Mouse (Mus musculus) heart, embryonic 16.5 days (tissue): ENCODE data around the gene Cgrrf1. TPM values are rescaled to one million over a fixed set of nuclear protein-coding genes. Genes with fewer than 3 reads are reported as not detected.
"Not testable (repeated sequence)": the region's sequence is repeated elsewhere in the genome, so short reads cannot be mapped to it uniquely, and the experiment has no call there.

Source experiments
- ATAC-seq: fragments of 200-750 bp; cut with Nextera tagmentation; replicated peaks from 2 replicates; pipeline ENCODE4 v1.8.0; 2017; ENCODE audit warnings: moderate number of reproducible peaks; ENCODE audit not compliant: insufficient read depth, low FRiP score; ENCODE audit errors: extremely low read depth
- H3K27ac ChIP-seq: fragments of 300-500 bp; sonication (generic); 2 replicates; pipeline ENCODE4 v1.5.1; 2014; ENCODE audit warnings: mild to moderate bottlenecking, low read length, control low read depth, moderate library complexity
- H3K27me3 ChIP-seq: fragments of 300-500 bp; sonication (generic); 2 replicates; pipeline ENCODE4 v1.6.1; 2014; ENCODE audit warnings: low read length, mixed read lengths; ENCODE audit not compliant: control insufficient read depth, insufficient read depth
- H3K36me3 ChIP-seq: fragments of 300-500 bp; sonication (generic); 2 replicates; pipeline ENCODE4 v1.6.1; 2014; ENCODE audit not compliant: control insufficient read depth, insufficient read depth
- H3K4me1 ChIP-seq: fragments of 300-500 bp; sonication (generic); 2 replicates; pipeline ENCODE4 v1.6.1; 2014; ENCODE audit warnings: low read length, mixed read lengths; ENCODE audit not compliant: control insufficient read depth, insufficient read depth
- H3K4me2 ChIP-seq: fragments of 300-500 bp; sonication (generic); 2 replicates; pipeline ENCODE4 v1.6.1; 2014; ENCODE audit warnings: low read depth, mild to moderate bottlenecking, control low read depth, low read length
- H3K4me3 ChIP-seq: fragments of 300-500 bp; sonication (generic); 2 replicates; pipeline ENCODE4 v1.5.1; 2014; ENCODE audit warnings: mild to moderate bottlenecking, control low read depth, low read length
- H3K9ac ChIP-seq: fragments of 300-500 bp; sonication (generic); 2 replicates; pipeline ENCODE4 v1.6.1; 2014; ENCODE audit warnings: low read length, control low read depth
- H3K9me3 ChIP-seq: fragments of 300-500 bp; sonication (generic); replicated peaks from 2 replicates; pipeline ENCODE4 v1.6.1; 2016; ENCODE audit warnings: low read length; ENCODE audit not compliant: control insufficient read depth
- WGBS: fragments of 180-500 bp; shearing (Covaris S2); extraction: QIAGEN DNeasy Blood & Tissue Kit; methylation state at CpG from one replicate; pipeline ENCODE4 v1.1.7; 2014; 5-methylcytosine and 5-hydroxymethylcytosine counted together
- polyA plus RNA-seq: library from polyadenylated mRNA; unstranded; fragments of >200 nt; fragmentation: Nextera tagmentation; extraction: Ambion mirVana; gene quantifications from 2 replicates; pipeline ENCODE4 v1.2.1, GENCODE M21; 2015

The Cgrrf1 gene
- polyA plus RNA-seq, 1 experiment from 2014 or later = 28.4 TPM

- H3K9ac ChIP-seq, H3K4me3 ChIP-seq, H3K9me3 ChIP-seq, ATAC-seq, H3K27me3 ChIP-seq, H3K4me2 ChIP-seq, H3K27ac ChIP-seq: not testable (repeated sequence)
- 95% methylated on average over 5 of the region's 6 CpGs for WGBS
- H3K4me1 ChIP-seq = peaks cover 17% of the 10 kb centered on the region
- H3K36me3 ChIP-seq = peaks cover 10% of the 10 kb centered on the region
Measured at GRCm38 (mm10) chr14:46819961-46820360, 12.0 kb upstream of the Cgrrf1 start.

- H3K4me1 ChIP-seq = peaks cover 14% of the 10 kb centered on the region
- peak overlapping the region; percentile 93 for H3K27ac ChIP-seq
- peak overlapping the region; percentile 85 for H3K4me3 ChIP-seq
- H3K9ac ChIP-seq = peak overlapping the region; percentile 92
- H3K36me3 ChIP-seq = peaks cover 4% of the 10 kb centered on the region
- peak overlapping the region; percentile 93 for H3K4me2 ChIP-seq
- WGBS = under 1% methylated on average over 11 of the region's 11 CpGs
- ATAC-seq = no peak
- H3K27me3 ChIP-seq = no peaks in the 10 kb centered on the region
- no peaks in the 10 kb centered on the region for H3K9me3 ChIP-seq
Measured at GRCm38 (mm10) chr14:46821271-46821872, 10.6 kb upstream of the Cgrrf1 start.

- peak within 1 kb of the TSS; percentile 93 for H3K27ac ChIP-seq
- ATAC-seq = peak; percentile 95
- H3K4me3 ChIP-seq = peak within 1 kb of the TSS; percentile 85
- H3K36me3 ChIP-seq = peaks cover 1% of the 10 kb centered on the region
- H3K27me3 ChIP-seq = no peaks in the 10 kb centered on the region
- H3K4me1 ChIP-seq = peaks cover 14% of the 10 kb centered on the region
- H3K9me3 ChIP-seq = no peaks in the 10 kb centered on the region
- H3K4me2 ChIP-seq = peak within 1 kb of the TSS; percentile 93
- H3K9ac ChIP-seq = peak within 1 kb of the TSS; percentile 92
- WGBS = under 1% methylated on average over 65 of the region's 65 CpGs
Measured at GRCm38 (mm10) chr14:46821873-46822716, 9.8 kb upstream of the Cgrrf1 start, which contains the start of gene Gmfb. Gene Gmfb (minus strand): TSS chr14:46822242.

GRCm38 (mm10) chr14:46823996-46824395 is 7.9 kb upstream of the Cgrrf1 start:
- ATAC-seq = no peak
- H3K9me3 ChIP-seq = no peaks in the 10 kb centered on the region
- H3K36me3 ChIP-seq = no peaks in the 10 kb centered on the region
- no peak overlapping the region for H3K9ac ChIP-seq
- no peaks in the 10 kb centered on the region for H3K27me3 ChIP-seq
- H3K4me1 ChIP-seq = peaks cover 14% of the 10 kb centered on the region
- 63% methylated on average over 2 of the region's 2 CpGs for WGBS
- H3K4me3 ChIP-seq = no peak overlapping the region
- H3K27ac ChIP-seq = no peak overlapping the region
- no peak overlapping the region for H3K4me2 ChIP-seq

GRCm38 (mm10) chr14:46827430-46827829 is 4.5 kb upstream of the Cgrrf1 start:
- Histone ChIP-seq H3K27me3 (no peaks in the 10 kb centered on the region), H3K9ac (no peak overlapping the region), H3K4me3 (no peak overlapping the region), H3K4me1 (peaks cover 5% of the 10 kb centered on the region), H3K27ac (no peak overlapping the region), H3K4me2 (no peak overlapping the region), H3K9me3 (no peaks in the 10 kb centered on the region), H3K36me3 (no peaks in the 10 kb centered on the region)
- 55% methylated on average over 1 of the region's 1 CpGs for WGBS
- ATAC-seq = no peak

- Histone ChIP-seq H3K9me3 (no peaks in the 10 kb centered on the region), H3K36me3 (no peaks in the 10 kb centered on the region), H3K4me1 (peaks cover 12% of the 10 kb centered on the region), H3K27me3 (no peaks in the 10 kb centered on the region), H3K4me2 (peak overlapping the region; percentile 80), H3K4me3 (peak overlapping the region; percentile 92), H3K9ac (peak overlapping the region; percentile 92), H3K27ac (peak overlapping the region; percentile 84)
- WGBS = 4% methylated on average over 4 of the region's 4 CpGs
- no peak for ATAC-seq
Measured at GRCm38 (mm10) chr14:46831295-46831694, 630 bp upstream of the Cgrrf1 start.

GRCm38 (mm10) chr14:46832354-46833272 is 688 bp downstream of the Cgrrf1 start:
- Histone ChIP-seq H3K9ac (peak overlapping the region; percentile 92), H3K9me3 (no peaks in the 10 kb centered on the region), H3K4me1 (peaks cover 15% of the 10 kb centered on the region), H3K4me3 (peak overlapping the region; percentile 92), H3K27ac (peak overlapping the region; percentile 80), H3K36me3 (no peaks in the 10 kb centered on the region), H3K4me2 (peak overlapping the region; percentile 80), H3K27me3 (no peaks in the 10 kb centered on the region)
- ATAC-seq = peak; percentile 35
- WGBS = 8% methylated on average over 31 of the region's 40 CpGs

GRCm38 (mm10) chr14:46839326-46839725 is 7.4 kb downstream of the Cgrrf1 start:
- Histone ChIP-seq H3K4me2 (no peak overlapping the region), H3K27ac (no peak overlapping the region), H3K9me3 (no peaks in the 10 kb centered on the region), H3K36me3 (peaks cover 12% of the 10 kb centered on the region), H3K4me1 (0 out of 2 replicates have a peak, but pooled peaks cover 3% of the 10 kb centered on the region), H3K27me3 (no peaks in the 10 kb centered on the region), H3K9ac (no peak overlapping the region), H3K4me3 (no peak overlapping the region)
- ATAC-seq = no peak
- 65% methylated on average over 4 of the region's 4 CpGs for WGBS
